Mouse (Mus musculus): ENCODE results near the gene Tmem63b. TPM values are rescaled to one million over a fixed set of nuclear protein-coding genes. Genes with fewer than 3 reads are reported as not detected.
A peak's percentile ranks its signal among the peaks of the same experiment; 100 is the strongest.
"Not testable (repeated sequence)": the region's sequence is repeated elsewhere in the genome, so short reads cannot be mapped to it uniquely, and the experiment has no call there.

The Tmem63b gene
- polyA plus RNA-seq, 1 experiment from 2014 or later: 7.7 TPM

DNA sequence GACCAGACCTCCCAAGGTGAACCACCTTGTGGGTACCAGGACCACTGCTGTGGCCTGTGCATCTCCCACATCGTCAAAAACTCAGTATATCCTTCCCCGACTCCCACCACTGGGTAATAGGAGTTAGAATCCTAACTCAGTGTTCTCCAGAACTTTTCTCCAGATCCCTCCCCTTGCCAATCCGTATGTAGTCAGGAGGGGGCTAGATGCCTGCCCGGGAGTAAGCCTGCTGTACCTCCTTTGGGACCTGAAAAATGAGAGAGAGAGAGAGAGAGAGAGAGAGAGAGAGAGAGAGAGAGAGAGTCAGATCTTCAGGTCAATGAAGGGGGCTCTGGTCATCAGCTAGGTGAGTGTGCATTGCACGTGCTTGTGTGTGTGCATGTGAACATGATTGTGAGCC is 52.7 kb downstream of the Tmem63b start:
- Histone ChIP-seq H3K27ac (no peak overlapping the region), H3K4me1 (replicated peaks) (peaks cover 19% of the 10 kb centered on the region), H3K9me3 (replicated peaks) (no peaks in the 10 kb centered on the region), H3K4me3 (replicated peaks) (no peak overlapping the region), H3K27me3 (peaks cover 23% of the 10 kb centered on the region), H3K4me2 (no peak overlapping the region), H3K9ac (no peak overlapping the region), H3K36me3 (no peaks in the 10 kb centered on the region)
- no peak for ATAC-seq (ENCODE audit: low read depth)
- 62% methylated on average over 5 of the region's 5 CpGs for WGBS (ENCODE audit: insufficient replicate concordance)
- no peak for DNase-seq

DNA sequence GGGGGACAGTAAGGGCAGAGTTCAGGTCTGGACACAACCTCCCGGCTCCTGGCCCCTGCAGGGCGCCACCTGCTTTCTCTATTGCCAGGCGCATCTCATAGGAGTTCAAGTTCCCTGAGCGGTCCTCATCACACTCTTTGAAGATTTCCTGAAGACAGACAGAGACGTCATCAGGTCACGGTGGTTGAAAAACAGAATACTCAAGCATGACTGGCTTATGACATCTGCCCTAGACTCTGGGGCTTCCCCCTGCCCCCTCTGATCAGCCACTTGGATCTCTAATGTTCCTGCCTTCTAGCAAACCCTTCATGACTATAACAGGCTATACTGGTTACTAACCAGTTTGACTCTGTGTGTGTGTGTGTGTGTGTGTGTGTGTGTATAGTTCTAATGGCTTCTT is 54.8 kb downstream of the Tmem63b start:
- no peak overlapping the region for H3K27ac ChIP-seq
- no peak overlapping the region for H3K4me3 ChIP-seq (replicated peaks)
- H3K4me1 ChIP-seq (replicated peaks): peaks cover 25% of the 10 kb centered on the region
- 62% methylated on average over 6 of the region's 6 CpGs for WGBS (ENCODE audit: insufficient replicate concordance)
- H3K9ac ChIP-seq: no peak overlapping the region
- H3K4me2 ChIP-seq: no peak overlapping the region
- DNase-seq (no peak), ATAC-seq (ENCODE audit: low read depth) (no peak)
- no peaks in the 10 kb centered on the region for H3K9me3 ChIP-seq (replicated peaks)
- no peaks in the 10 kb centered on the region for H3K36me3 ChIP-seq
- H3K27me3 ChIP-seq: peaks cover 28% of the 10 kb centered on the region

- no peak for ATAC-seq (ENCODE audit: low read depth)
- H3K4me3 ChIP-seq (replicated peaks): no peak overlapping the region
Measured at GRCm38 (mm10) chr17:45630992-45631391, 55.7 kb downstream of the Tmem63b start.

DNA sequence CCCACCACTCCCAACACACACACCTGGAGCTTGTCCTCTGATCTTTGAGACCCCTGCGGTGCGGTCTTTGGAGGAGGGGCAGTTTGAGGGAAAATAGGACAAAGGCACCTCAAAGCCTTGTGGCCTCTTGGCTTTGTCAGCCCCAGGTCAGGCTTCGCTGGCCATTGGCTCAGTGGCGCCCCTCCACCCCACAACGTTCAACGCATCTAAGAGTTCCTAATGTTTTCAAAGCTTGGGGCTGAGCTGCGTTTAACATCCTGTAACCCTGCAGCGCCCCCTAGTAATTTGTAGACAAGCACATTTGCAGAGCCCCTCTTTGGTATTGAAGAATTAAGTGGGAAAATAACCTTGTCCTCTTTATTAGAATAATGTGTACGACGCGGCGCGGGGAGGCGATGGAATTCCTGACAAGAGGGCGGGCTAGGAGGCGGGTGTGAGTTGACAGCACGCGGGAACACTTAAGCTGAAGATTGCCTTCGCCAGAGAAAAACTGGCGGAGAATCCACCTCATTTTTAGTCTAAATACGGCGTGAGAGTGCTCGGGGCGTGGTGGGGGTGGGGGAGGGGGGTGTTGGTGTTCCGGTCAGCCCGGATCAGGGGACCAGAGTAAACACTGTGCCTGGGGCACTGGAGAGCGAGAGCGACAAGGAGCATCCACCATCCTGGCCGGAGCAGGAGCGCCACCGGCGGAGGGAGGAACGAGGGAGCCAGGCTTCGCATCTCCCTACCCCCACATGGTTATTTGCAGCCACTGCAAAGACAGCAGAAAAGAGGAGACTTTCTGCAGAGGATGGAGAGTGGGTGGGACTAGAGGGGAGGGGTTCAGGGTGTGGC is 56.6 kb downstream of the Tmem63b start:
- peak overlapping the region; percentile 60 for H3K9ac ChIP-seq
- H3K4me3 ChIP-seq (replicated peaks): peak overlapping the region; percentile 50
- WGBS (ENCODE audit: insufficient replicate concordance): 3% methylated on average over 34 of the region's 34 CpGs
- no peaks in the 10 kb centered on the region for H3K36me3 ChIP-seq
- peaks cover 30% of the 10 kb centered on the region for H3K4me1 ChIP-seq (replicated peaks)
- peak overlapping the region; percentile 72 for H3K4me2 ChIP-seq
- H3K27me3 ChIP-seq: peaks cover 28% of the 10 kb centered on the region
- DNase-seq (peak; percentile 59), ATAC-seq (ENCODE audit: low read depth) (peak; percentile 18; the same call in 1 of the 2 replicates)
- H3K9me3 ChIP-seq (replicated peaks): no peaks in the 10 kb centered on the region
- H3K27ac ChIP-seq: no peak overlapping the region

More at GRCm38 (mm10) chr17:45630992-45631391, 55.7 kb downstream of the Tmem63b start:
- H3K4me1 ChIP-seq (replicated peaks): peaks cover 30% of the 10 kb centered on the region
- H3K9ac ChIP-seq: no peak overlapping the region
- no peak overlapping the region for H3K27ac ChIP-seq
- WGBS (ENCODE audit: insufficient replicate concordance): 41% methylated on average over 3 of the region's 3 CpGs
- DNase-seq: no peak
- H3K36me3 ChIP-seq: no peaks in the 10 kb centered on the region
- no peaks in the 10 kb centered on the region for H3K9me3 ChIP-seq (replicated peaks)
- peaks cover 28% of the 10 kb centered on the region for H3K27me3 ChIP-seq
- no peak overlapping the region for H3K4me2 ChIP-seq

GRCm38 (mm10) chr17:45628885-45629855 is 57.5 kb downstream of the Tmem63b start:
- no peaks in the 10 kb centered on the region for H3K36me3 ChIP-seq
- H3K4me2 ChIP-seq: peak overlapping the region; percentile 72
- ATAC-seq (ENCODE audit: low read depth) (no peak), DNase-seq (no peak)
- no peak overlapping the region for H3K9ac ChIP-seq
- H3K4me3 ChIP-seq (replicated peaks): no peak overlapping the region
- H3K27ac ChIP-seq: no peak overlapping the region
- H3K27me3 ChIP-seq: peaks cover 28% of the 10 kb centered on the region
- H3K9me3 ChIP-seq (replicated peaks): no peaks in the 10 kb centered on the region
- H3K4me1 ChIP-seq (replicated peaks): peaks cover 30% of the 10 kb centered on the region
- 29% methylated on average over 13 of the region's 13 CpGs for WGBS (ENCODE audit: insufficient replicate concordance)

GRCm38 (mm10) chr17:45628160-45628559 is 58.5 kb downstream of the Tmem63b start:
- ATAC-seq (ENCODE audit: low read depth): no peak
- H3K9ac ChIP-seq: no peak overlapping the region
- no peak overlapping the region for H3K4me2 ChIP-seq
- DNase-seq: no peak
- no peak overlapping the region for H3K4me3 ChIP-seq (replicated peaks)
- H3K27me3 ChIP-seq: peaks cover 25% of the 10 kb centered on the region
- 51% methylated on average over 3 of the region's 3 CpGs for WGBS (ENCODE audit: insufficient replicate concordance)
- H3K9me3 ChIP-seq (replicated peaks): no peaks in the 10 kb centered on the region
- H3K27ac ChIP-seq: no peak overlapping the region
- peaks cover 30% of the 10 kb centered on the region for H3K4me1 ChIP-seq (replicated peaks)
- H3K36me3 ChIP-seq: no peaks in the 10 kb centered on the region

- Histone ChIP-seq H3K9ac (peak overlapping the region; percentile 44; the same call in 1 of the 2 replicates), H3K4me1 (replicated peaks) (peaks cover 30% of the 10 kb centered on the region), H3K9me3 (replicated peaks) (no peaks in the 10 kb centered on the region), H3K4me2 (peak overlapping the region; percentile 30), H3K27me3 (peaks cover 21% of the 10 kb centered on the region), H3K36me3 (no peaks in the 10 kb centered on the region), H3K4me3 (replicated peaks) (0 out of 2 replicates have a peak overlapping the region, but pooled peaks have one; percentile 2), H3K27ac (no peak overlapping the region)
- DNase-seq: peak; percentile 66
- 28% methylated on average over 15 of the region's 15 CpGs for WGBS (ENCODE audit: insufficient replicate concordance)
- peak; percentile 56 for ATAC-seq (ENCODE audit: low read depth)
Measured at GRCm38 (mm10) chr17:45626577-45627134, 60.0 kb downstream of the Tmem63b start.

GRCm38 (mm10) chr17:45623425-45623824 is 63.3 kb downstream of the Tmem63b start:
- DNase-seq; H3K27me3 ChIP-seq; H3K9me3 ChIP-seq (replicated peaks); H3K36me3 ChIP-seq; ATAC-seq (ENCODE audit: low read depth); H3K27ac ChIP-seq; H3K4me2 ChIP-seq; H3K9ac ChIP-seq; H3K4me3 ChIP-seq (replicated peaks): not testable (repeated sequence)
- 71% methylated on average over 8 of the region's 8 CpGs for WGBS (ENCODE audit: insufficient replicate concordance)
- H3K4me1 ChIP-seq (replicated peaks): peaks cover 29% of the 10 kb centered on the region

DNA sequence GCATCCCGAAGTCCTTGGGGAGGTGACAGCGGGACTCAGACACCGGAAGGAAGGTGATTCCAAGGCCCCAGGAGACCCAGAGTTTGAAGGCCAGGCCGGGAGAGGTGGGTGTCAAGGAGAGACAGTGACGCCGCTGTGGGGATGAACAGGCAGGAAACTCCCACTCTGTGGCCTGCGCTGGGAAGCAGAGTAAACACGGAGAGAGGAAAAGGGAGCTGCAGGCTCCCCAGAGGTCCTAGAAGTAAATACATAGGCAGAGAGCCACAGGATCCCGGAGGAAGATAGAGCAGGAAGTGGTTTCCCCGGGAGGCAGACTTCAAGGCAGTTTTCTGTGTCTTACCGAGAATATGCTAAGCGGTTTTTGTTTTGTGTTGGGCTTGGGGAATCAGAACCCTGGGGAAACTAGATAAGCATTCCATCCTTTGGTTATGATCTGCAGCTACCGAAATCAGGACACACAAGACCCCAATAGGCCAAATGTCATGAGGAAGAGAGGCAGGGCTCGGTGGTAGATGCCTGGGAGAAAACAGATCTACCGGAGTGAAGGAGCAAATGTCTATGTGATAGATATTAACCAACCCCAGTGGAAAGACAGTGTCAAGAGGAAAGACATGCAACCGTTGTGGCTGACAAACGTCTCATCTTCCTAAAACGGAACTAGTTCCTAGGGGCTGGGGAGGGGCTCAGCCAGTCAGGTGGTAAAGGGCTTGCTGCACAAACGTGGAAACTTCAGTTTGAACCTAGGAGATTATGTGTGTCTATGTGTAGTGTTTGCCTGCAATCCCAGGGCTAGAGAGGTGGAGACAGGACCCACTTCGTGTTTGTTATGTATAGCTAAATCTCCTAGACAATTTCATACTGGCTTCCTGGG is 67.1 kb downstream of the Tmem63b start:
- H3K27ac ChIP-seq: peak overlapping the region; percentile 79
- peak overlapping the region; percentile 67 for H3K9ac ChIP-seq
- 5% methylated on average over 20 of the region's 20 CpGs for WGBS (ENCODE audit: insufficient replicate concordance)
- ATAC-seq (ENCODE audit: low read depth) (peak; percentile 66), DNase-seq (no peak)
- peak overlapping the region; percentile 46 for H3K4me3 ChIP-seq (replicated peaks)
- H3K27me3 ChIP-seq: no peaks in the 10 kb centered on the region
- H3K9me3 ChIP-seq (replicated peaks): no peaks in the 10 kb centered on the region
- peak overlapping the region; percentile 69 for H3K4me2 ChIP-seq
- H3K36me3 ChIP-seq: no peaks in the 10 kb centered on the region
- H3K4me1 ChIP-seq (replicated peaks): peaks cover 20% of the 10 kb centered on the region

DNA sequence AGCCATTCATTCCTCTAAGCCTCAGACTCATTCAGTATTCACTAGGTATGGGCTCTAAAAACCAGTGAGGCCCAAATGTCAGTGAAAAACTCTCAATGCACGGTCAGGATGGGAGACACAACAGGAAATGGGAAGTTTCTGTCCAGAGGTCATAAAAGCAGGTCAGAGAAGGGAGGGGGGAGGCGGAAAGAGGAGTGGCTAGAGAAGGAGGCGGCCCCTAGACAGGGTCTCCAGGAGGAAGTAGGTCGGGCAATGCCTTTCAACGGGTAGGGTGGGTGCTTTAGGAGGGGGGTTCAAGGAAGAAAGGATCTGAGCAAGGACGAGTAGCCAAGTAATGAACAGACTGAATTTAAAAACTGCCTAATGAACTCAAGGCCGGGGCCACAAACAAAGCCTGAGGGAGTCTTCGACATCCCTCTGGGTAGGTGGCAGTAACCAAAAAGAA is 67.7 kb downstream of the Tmem63b start:
- Histone ChIP-seq H3K27me3 (no peaks in the 10 kb centered on the region), H3K36me3 (no peaks in the 10 kb centered on the region), H3K4me1 (replicated peaks) (peaks cover 20% of the 10 kb centered on the region), H3K4me3 (replicated peaks) (peak overlapping the region; percentile 46), H3K4me2 (peak overlapping the region; percentile 69), H3K9ac (peak overlapping the region; percentile 67), H3K9me3 (replicated peaks) (no peaks in the 10 kb centered on the region), H3K27ac (peak overlapping the region; percentile 79)
- ATAC-seq (ENCODE audit: low read depth): peak; percentile 71
- no peak for DNase-seq
- WGBS (ENCODE audit: insufficient replicate concordance): 7% methylated on average over 8 of the region's 8 CpGs
